Mouse (Mus musculus) right cerebral cortex, postnatal 25 days (tissue): Measurements from ENCODE around the gene Ubald2.
"Not testable (repeated sequence)": the region's sequence is repeated elsewhere in the genome, so short reads cannot be mapped to it uniquely, and the experiment has no call there.

Experiments
- DNase-seq: peaks from one replicate; pipeline ENCODE4 v3.0.0; 2022

The Ubald2 gene

DNA sequence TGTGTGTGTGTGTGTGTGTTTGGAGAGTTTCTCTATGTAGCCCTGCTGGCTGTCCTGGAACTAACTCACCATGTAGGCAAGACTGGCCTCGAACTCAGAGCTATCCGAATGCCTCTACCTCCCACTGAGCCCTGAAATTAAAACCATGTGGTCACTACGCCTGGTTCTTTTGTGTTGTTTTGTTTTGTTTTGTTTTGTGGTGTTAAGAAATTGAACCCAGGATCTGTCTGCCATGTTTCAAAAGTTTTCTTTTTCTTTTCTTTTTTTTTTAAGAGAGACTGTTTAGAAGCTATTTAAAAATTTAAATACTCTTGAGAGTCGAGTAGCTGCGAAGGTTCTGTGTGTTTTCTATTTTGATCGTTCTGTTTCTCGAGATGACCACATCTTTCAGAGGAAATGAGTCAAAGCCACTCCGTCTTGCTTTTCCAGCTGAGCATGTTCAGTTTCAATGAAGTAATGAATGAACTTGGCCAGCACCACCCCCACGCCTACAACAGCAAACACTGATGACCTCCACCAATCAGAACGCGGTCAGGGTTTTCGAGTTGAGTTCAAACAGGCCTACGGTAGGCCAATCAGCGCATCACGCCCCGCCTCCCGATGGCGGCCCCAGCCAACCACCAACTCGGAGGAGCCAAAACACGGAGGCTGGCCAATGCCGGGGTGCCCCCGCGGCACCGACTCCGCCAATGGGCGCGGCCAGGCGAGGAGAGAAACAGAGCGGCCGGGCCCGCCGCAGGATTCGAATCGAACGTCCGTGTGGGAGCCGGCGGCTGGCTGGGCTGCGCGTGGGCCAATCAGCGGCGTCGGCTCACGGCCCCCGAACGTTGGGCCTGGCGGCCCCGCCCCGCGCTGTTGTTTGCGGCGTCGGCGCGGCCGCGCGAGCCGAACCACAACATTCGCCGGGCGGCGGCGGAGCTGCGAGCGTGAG is at the start of gene Ubald2:
TSS of gene Ubald2 (plus strand) at position 739 of the 931 bp plus-strand sequence.
- DNase-seq: peak; percentile 99

DNA sequence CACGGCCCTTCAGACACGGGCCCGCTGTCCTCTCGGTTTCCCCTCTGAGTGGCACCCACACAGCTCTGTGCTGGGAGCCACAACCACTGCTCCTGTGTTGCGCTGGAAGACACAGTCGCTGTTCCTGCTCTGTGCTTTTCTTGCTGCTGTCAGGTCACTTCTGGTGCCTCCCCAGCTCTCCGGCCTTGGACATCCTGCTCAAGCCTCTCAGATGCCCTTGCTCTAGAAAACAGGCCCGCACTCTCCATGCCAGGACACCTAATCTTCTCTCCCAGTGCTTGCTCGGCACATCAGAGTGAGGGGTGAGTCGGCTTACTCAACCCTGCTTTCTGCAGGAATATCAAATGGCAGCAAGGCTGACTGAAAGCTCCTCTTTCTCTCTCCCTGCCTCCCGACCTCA is 49.7 kb upstream of the Ubald2 start:
- DNase-seq: no peak

- no peak for DNase-seq
Observed at GRCm38 (mm10) chr11:116385999-116386398, 47.9 kb upstream of the Ubald2 start.

DNA sequence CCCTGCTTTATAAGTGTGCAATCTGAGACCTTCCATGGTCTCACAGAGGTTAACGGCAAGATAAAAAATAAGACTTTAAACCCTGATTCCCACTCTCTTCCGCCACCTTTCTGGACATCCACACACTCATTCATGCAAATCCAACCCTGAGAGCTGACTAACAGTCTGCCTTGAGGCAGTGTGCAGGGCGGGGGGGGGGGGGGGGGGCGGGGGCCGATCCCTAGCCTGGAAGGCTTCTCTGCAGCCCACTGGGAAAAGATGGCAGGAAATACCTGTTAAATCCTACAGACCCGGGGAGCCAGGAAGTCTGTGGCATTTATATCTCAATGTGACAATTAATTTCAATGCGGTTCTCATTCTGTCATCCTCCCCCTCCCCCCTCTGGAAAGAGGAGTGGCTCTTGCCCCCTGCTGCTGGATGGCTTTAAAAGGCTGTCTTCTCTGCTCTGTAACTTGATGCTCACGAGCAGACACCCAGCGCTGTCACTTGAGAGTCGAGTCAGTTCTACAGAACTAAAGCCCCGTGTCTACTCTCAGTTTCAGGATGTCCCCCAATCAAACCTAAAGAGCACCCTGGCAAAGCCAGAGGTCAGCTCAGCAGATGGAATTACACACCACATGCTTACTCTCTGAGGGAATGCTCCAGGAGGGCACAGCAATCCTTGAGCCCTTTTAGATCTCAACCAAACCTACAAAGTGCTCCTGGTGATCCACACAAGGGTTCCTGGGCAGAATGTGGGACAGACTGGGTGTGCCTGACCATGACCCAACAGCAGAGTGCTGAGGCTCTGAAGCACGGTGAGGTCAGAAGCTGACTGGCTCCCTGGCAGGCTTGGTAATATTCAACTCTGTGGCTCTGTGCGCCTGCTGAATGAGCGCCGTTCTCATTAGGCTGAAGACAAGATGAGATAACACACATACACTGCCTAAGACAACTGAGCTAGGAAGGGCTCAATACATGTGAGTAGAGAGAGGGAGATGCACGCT is 46.5 kb upstream of the Ubald2 start:
- no peak for DNase-seq

GRCm38 (mm10) chr11:116388841-116389480 is 44.9 kb upstream of the Ubald2 start:
- DNase-seq: no peak

- no peak for DNase-seq
Observed at GRCm38 (mm10) chr11:116394769-116395168, 39.1 kb upstream of the Ubald2 start.

GRCm38 (mm10) chr11:116396276-116396933 is 37.5 kb upstream of the Ubald2 start:
- DNase-seq: no peak

DNA sequence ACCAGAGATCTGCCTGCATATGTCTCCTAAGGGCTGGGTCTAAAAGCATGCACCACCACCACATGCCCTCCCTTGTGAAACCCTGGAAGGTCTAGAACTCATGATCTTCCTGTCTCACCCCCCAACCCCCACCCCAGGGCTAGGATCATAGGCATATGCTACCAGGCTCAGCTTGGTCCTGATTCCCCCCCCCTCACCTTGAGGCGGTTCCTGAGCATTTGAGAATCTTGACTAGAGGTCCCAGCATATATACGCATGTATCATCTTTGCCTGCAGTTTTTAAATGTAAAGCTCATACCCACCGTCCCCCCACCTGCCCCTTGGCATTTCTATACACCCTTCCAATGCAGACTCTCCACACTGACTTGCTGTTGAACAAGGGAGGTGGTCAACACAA is 37.0 kb upstream of the Ubald2 start:
- DNase-seq: no peak

- DNase-seq: no peak
Observed at GRCm38 (mm10) chr11:116397517-116398347, 36.2 kb upstream of the Ubald2 start.

DNA sequence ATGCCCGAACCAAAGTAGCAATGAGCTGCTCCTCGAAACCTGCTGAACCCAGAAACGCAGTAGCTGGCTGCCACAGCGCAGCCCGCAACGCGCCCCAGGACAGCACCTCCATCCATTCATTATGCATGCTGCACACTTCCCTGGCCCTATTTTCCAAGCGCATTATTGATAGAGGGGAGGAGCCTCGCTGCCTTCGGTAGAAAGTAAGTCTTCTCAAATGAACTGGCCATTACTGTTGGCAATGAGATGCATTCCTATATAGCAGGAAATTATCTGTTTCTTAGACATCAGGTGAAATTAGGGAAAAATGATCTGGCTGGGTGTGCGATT is 35.6 kb upstream of the Ubald2 start:
- DNase-seq: no peak

DNA sequence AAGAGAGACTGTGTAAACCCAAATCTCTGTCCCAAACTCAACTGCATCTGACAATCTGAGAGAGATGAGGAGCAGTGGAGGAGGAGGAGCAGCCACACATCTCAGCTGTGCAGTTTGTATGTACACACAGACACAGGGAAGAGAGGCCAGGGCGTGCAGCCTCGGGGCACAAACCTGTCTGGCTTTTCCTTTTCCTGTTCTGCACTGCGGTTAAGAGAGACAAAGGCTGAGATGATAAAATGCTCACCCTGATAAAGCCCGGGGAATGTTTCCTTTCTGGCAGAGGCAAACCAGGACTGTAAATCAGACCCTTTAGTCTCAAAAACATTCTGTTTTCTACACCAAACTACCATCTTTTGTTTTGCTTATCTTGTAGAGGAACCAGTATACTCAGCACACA is 33.3 kb upstream of the Ubald2 start:
- no peak for DNase-seq

- no peak for DNase-seq
Observed at GRCm38 (mm10) chr11:116405601-116406000, 28.3 kb upstream of the Ubald2 start.

- no peak for DNase-seq
Observed at GRCm38 (mm10) chr11:116406231-116406728, 27.6 kb upstream of the Ubald2 start.

DNA sequence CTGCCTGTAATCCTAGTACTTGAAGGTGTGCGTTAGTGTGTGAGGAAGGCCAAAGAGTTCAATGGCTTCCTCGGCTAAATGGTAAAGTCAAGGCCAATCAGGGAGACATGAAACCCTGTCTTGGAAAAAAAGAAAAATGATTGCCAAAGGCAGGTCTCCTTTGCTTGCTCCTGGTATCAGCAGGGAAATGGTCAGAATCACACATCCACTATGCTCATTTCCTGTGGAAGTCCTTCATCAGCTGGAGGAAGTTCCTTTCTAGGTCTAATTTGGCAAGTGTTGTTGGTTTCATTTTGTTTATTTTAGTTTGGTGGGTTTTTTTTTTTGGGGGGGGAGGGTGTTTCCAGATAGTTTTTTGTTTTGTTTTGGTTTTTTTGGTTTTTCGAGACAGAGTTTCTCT is 24.9 kb upstream of the Ubald2 start:
- no peak for DNase-seq

GRCm38 (mm10) chr11:116410415-116410814 is 23.5 kb upstream of the Ubald2 start:
- DNase-seq: not testable (repeated sequence)

DNA sequence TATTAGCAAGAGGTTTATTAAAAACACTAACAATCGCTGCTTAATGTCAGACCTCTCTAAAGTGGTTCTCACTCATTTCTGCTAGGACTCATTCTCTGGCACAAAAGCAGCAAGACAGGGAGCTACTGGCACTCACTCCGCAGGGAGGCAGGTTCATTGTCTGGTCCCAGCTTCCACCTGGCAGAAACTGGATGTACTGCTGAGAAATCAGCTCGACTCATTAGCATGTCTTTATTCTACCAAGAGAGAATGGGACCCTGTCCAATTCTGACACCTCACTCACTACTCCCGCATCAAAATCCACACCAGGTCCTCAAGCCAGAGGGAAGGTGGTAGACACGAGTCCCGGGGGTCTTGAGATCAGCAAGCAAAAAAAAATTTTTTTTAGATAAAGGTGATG is 22.3 kb upstream of the Ubald2 start:
- no peak for DNase-seq

DNA sequence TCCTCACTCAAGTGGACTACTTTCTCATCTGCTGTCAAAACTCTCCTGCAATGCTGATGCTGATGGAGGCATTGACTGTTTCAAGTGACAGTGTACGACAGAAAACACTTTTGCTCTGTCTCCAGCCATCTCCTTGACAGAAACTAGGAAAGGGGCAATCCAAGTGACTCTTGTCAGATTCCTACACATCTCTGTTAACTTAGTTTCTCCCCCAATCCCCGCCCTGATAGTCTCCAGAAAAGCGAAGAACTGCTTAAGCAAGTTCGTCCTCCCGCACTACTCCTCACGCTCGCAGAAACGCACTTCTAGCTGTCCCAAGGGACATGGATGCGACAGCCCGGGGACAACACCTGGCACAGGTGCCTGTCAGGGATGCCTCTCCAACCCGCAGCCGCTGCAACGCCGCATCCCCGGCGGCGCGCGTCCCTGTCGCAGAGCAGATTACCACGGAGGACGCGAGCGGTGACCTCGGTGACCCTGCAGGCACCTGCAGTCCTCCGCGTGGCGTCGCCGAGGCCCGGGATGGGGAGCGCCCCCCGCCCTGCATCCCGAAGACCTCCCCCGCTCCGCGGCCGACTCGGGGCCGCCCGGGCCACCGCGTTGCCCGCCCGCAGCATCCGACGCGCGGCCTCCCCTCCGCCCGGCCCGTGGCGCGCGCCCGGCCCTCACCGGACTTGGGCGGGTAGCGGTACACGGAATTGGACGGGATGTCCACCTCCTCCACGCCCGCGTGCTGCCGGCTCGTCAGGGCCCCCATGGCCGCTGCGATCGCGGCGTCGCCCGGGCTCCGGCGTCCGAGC is 21.7 kb upstream of the Ubald2 start:
- peak; percentile 38 for DNase-seq

- DNase-seq: peak; percentile 95
Observed at GRCm38 (mm10) chr11:116412904-116413630, 20.8 kb upstream of the Ubald2 start, which contains the start of gene Rnf157. TSS of gene Rnf157 (minus strand) at chr11:116413032.

DNA sequence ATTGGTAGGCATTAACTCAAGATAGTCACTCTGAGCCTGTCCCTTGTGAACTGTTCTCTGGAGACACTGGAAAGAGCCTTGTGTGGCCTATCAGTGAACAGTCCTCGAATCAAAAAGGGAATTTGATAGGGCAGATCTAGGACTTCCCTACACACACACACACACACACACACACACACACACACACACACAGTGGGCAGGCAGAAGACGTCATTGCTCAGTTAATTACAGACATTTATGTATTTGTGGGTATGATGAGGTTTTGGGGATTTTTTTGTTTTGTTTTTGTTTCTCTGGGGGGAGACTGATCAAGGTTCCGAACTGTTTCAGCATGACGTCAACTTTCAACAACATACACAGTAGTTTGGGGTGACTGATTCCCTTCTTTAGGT is 20.3 kb upstream of the Ubald2 start:
- no peak for DNase-seq
